Mouse (Mus musculus) intestine, embryonic 15.5 days (tissue): ENCODE data around the gene Nle1. TPM values are rescaled to one million over a fixed set of nuclear protein-coding genes. Genes with fewer than 3 reads are reported as not detected.

ENCODE experiments used
- polyA plus RNA-seq: library from polyadenylated mRNA; unstranded; fragments of >200 nt; fragmentation: Nextera tagmentation; extraction: Ambion mirVana; gene quantifications from 2 replicates; pipeline ENCODE4 v1.2.1, GENCODE M21; 2015

Gene Nle1
- polyA plus RNA-seq, 1 experiment from 2014 or later = 29.9 TPM

Other genes with a start within 250 kb of the Nle1 start
- 0.18 and 0.28 TPM in 2 replicates for gene Cct6b, start 144.1 kb downstream of the Nle1 start, polyA plus RNA-seq
- 32.9 and 34.5 TPM in 2 replicates for gene Zfp830, start 144.1 kb downstream of the Nle1 start, polyA plus RNA-seq
- 20.4 and 22.5 TPM in 2 replicates for gene Lig3, start 127.3 kb downstream of the Nle1 start, polyA plus RNA-seq
- 12.5 and 13.8 TPM in 2 replicates for gene Rffl, start 37.2 kb downstream of the Nle1 start, polyA plus RNA-seq
- gene Rad51d, start 17.8 kb downstream of the Nle1 start, polyA plus RNA-seq = 12.7 and 16.0 TPM in 2 replicates
- 0.15 and 0.23 TPM in 2 replicates for gene Fndc8, start 16.3 kb downstream of the Nle1 start, polyA plus RNA-seq
- gene Unc45b, start 2.1 kb upstream of the Nle1 start, polyA plus RNA-seq = 1.8 and 2.1 TPM in 2 replicates
- 1.9 TPM in 2 replicates for gene Slfn5, start 42.9 kb upstream of the Nle1 start, polyA plus RNA-seq
- 19.6 and 20.0 TPM in 2 replicates for gene Slfn9, start 83.4 kb upstream of the Nle1 start, polyA plus RNA-seq
- gene Slfn8, start 112.4 kb upstream of the Nle1 start, polyA plus RNA-seq = 0.45 and 0.54 TPM in 2 replicates
- gene Slfn2, start 156.7 kb upstream of the Nle1 start, polyA plus RNA-seq = 4.7 and 7.1 TPM in 2 replicates
- gene Slfn1, start 208.4 kb upstream of the Nle1 start, polyA plus RNA-seq = 0.49 and 0.66 TPM in 2 replicates